Mouse (Mus musculus): ENCODE data around the gene Pnrc2.

DNA sequence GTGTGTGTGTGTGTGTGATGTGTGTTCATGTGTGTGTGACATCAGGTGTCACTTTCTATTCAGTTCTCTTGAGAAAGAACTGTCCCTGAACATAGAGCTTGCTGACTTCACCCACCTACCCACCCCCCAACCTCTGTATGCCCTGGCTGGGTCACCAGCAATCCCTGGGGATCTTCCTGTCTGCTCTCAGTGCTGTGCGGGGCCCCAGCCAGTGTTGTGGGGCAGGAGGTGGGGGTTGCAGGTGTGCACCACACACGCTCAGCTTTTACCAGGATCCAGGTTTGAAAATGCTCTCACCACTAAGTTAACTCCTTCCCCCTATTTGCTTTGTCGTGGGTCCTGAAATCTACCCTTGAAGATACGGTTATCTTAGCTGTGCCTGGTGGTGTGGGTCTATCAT lies 12.5 kb upstream of the Pnrc2 start:
- TF ChIP-seq CTCF (IDR thresholded peaks at IDR 0.05; ENCODE audit: control insufficient read depth, insufficient read depth, low read length) (no peak), POLR2A (IDR thresholded peaks at IDR 0.05; ENCODE audit: borderline replicate concordance, control insufficient read depth, low read depth, low read length) (no peak)
